Mouse (Mus musculus) thymus, adult 18-20 months (tissue): ENCODE measurements at regions not wholly inside any gene's neighbourhood (a gene's known extent, or its start where the extent isn't known, plus 50 kb on each side); places are given as distances from the start of the nearest gene placed in this dataset.

Experiments
- DNase-seq, 2 experiments: peaks; one replicate each; pipeline ENCODE4 v3.0.0; 2022; ENCODE audit warnings: mixed read lengths in 2 of 2

DNA sequence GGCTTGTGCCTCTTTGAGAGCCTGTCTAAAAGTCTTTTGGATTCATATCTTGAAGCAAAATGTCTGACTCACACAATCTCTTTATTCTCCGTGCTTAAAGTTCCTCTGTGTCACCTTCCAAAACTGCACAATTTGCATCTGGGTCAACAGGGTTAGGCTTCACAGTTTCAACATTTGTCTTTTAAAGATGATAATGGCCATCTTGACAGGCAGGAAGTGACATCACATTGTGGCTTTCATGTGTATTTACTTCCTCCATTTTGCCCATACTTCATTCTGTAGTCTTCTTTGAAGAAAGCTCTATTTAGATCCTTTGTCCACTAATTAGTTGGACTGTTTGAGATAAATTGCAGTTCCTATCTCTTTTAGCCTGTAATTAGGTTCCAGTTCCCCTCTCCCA, 135.1 kb downstream of the Ndufa10 start:
- DNase-seq, result no peak

DNA sequence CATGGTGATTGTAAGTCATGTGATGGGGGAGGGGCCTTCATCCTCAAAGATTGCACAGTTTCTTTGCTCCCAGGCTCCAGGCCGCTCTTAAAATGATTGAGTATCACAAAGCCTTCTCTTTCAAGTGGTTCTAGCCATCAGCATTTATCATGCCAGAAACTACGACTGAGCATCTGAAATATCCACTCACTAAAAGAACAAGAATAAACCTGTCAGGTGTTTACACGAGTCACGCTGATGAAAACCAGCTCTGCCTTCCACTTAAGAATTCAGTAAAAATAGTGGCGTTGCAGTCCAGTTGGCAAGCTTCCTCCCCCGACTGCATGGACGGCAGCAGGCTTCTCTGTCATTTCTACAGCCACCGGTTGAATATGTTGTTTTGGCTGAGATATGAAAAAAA, 136.2 kb downstream of the Ndufa10 start:
- no peak for DNase-seq

DNA sequence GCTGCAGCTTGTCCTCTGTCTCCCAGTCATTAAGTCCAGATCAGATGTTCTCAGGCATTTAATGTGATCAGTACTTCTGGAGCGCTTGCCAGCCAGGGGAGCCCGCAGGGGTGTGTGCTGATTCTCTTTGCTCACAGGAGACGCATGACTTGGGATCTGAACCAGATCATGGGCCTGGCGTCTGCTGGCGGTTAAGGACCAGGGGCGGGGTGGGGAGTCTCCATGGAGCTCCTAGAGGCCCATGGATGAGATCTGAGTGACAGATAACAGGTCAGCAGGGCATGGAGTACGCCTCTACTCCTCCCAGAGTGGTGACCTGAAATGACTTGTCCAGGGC, 136.7 kb upstream of the Hdac4 start:
- DNase-seq, result no peak

DNA sequence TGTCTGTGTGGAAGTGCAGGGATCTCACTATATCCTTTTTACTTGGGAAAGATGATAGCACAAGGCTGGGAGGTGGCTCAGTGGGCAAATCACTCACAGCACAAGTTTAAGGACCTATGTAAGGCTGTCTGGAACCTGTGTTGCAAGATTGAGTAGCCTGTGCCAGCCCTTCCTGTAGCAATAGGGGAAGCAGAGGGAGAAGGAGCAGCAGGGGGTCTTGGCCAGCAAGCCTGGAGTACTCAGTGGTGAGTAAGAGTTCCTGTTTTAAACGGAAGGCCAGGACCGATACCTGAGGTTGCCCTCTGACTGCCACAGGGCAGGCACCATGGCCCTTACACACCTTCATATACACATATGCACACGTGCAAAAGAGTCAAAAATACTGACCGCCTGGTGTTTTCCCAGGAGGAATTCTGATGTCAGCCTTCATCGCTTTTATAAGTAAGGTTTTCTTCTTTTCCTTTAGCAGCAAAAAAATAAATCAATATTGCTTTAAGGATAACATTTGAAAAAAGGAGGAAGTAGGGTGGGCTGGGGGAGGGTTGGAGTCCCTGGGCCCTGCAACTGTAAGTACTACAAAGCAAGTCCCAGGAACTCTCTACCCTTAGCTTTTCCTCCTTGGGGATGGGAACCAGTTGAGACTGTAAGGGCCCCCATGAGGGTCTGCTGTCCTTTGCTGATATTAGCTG, 136.2 kb upstream of the Hdac4 start:
- no peak for DNase-seq

DNA sequence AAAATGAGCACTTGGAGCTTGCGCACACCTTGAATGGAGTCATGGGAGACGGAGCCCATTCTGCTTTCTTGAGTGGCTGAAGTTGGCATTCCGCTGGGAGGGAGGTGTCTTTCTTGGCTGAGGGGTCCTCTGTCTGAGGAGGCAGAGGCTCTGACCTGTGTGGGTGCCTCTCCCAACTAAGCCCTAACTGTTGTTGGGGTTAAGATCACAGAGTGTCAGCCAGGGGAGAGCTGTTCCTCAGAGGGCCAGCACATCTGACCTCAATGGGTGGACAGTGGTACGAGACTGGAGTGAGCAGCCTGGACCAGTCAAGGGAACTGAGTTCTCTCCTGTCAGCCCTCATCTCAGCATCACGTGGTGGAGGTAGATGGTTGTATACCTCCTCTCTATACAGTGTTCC, 134.7 kb upstream of the Hdac4 start:
- DNase-seq, result no peak

DNA sequence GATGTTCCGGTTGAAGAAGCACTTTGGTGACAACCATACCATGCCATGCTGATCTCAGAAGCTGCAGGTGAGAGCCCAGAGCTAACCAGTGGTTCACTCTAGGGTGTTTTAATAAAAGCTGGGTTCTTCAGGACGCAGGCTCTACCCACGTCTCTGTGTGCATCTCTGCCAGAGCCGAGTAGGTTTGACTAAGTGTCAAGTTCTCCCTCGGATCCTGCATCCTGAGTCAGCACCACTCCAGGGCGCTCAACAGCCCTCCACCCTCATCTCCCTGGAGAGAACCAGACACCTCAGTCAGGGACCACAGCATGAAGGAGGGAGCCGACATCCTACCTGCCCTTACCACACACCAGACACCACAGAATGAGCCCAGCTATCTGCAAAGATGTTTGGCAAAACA, 134.0 kb upstream of the Hdac4 start:
- no peak for DNase-seq

DNA sequence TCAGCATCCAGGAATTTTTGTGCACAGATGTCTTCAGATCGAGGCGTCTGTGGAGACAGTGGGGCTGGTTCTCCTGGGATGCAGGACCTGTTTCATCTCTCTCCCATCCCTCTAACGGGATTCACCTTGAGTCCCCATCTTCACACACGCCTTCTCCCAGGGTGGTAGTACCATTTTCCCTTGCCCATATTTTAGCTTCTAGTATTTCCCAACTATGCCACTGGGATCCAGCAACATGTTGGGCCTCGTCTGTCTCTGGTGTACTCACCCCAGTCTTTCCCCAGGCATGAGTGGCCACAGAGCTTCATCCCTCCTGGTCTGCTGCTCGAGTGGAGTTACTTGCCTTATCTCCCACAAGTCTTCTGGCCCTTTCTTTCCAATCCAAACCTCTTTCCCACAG, 131.6 kb upstream of the Hdac4 start:
- DNase-seq, result no peak

DNA sequence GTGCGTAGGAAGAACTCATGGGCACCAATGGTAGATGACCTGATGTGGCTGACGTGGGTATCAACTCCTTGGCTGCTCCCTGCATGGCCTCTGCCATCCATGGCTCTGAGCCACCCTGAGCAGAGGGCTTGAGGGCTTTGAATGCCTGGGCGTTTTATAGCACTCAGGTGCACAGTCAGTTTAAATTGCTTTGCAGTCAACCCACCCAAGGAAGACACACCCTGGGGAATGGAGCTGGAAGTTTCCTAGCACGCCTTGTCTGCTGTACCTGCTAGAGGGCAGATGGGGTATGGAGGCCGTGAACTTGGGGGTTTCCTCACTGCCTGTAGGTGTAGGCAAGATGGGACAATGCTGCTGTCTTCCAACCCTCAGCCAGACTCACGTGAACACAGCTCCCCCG, 129.8 kb upstream of the Hdac4 start:
- no peak for DNase-seq

DNA sequence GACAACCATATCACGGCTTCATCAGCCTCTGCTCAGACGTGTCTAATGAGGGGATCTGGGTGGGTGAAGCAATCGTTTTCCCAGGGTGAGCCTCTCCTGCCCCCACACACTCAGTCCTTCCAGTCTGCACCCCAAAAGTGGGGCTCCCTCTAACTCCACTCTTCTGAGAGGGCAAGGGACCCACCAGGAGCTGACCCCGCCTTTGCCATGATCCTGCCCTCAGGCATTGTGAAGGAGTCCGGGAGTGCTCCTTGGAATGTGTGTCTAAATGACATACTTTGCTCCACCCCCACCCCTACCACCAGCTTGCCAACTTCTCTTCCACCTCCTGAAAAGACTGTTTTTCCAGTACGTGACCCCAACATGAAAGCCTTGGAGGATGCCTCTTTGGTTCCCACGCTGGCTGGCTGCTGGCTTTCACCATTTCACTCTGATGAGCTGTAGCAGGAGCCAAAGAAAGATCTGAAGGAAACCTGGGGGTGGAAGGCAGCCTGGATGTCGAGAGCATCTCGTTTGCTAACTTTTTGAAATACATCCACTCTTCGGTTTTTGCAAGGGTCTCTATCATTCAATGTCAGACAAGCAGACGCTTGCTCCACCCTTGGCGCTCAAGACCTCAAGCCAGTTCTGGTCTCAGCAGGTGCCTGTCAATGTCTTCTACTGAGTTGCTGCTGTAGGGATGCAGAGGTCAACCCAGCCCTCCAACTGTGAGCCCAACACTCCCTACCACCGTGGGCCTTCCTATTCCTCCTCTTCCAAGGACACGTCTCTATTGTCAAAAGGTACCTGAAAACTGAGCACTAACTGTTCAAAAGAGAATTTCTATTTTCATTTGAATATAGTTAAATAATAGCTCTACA, 128.8 kb upstream of the Hdac4 start:
- DNase-seq, result no peak

DNA sequence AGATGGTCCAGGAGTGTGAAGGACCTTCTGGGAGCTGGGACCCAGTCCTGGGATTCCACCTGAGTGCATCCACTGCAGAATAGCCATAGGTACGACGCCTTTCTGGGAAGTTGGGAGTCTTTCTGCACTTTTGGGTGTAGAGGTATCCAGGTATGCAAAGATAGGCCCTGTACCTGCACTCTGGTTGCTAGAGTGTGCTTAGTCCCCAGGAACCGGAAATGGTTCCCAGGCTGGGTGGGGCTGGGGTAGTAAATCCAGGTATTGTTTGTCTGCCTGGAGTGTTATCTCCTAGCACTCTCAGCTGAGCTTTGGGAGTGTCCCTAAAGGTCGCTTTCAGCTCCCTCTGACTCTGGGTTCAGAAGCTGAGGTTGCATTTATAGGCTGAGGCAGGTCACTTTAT, 121.6 kb upstream of the Hdac4 start:
- DNase-seq, result no peak

DNA sequence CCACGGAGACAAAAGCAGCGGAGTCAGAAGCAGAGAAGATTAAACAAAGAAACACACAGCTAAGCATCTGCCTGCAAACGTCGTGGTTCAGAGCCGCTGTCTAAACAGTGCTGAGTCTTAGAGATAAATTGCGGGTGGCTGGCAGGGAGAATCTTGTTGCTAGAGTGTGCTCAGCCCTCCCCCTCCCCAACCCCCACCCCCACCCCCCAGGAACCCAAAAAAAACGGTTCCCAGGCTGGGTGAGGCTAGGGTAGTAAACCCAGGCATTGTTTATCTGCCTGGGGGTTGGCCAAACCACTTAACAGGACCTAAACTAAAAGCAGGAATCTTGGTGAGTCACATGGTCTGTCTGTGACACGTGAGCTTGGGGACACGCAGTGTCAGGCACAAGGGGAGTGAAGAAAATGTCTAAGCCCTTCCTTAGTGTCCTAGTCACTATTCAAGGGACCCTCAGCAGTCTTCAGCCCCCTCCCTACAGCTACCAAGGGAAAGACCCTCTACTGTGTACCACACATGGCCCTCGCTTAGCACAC, 120.8 kb upstream of the Hdac4 start:
- no peak for DNase-seq

DNA sequence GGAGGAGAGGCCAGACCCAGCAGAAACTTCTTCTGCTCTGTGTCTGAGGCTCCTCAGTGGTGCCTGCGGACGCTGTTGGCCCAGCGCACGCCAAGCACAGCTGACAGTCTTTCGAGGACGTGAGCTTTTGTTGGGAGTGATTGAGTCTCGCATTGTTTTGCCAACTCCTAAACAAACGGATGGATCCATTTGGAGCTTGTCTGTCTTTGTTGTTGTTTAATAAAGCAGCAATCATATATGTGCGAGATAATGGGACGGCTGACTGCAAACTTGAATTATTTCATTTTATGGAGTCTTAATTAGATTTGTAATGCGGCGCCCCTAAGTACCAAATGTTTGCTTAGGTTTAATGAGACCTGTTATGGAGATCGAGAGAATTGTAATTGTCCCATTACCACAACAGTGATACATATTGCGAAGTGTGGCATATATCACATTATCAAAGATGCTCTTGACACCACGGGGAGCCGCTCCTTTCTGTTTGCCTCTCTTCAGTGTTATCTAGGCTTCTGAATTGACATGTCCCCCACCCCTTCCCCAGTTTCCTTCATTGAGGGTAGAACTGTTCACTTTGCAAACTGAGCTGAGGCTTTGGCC, 117.6 kb upstream of the Hdac4 start:
- no peak for DNase-seq

DNA sequence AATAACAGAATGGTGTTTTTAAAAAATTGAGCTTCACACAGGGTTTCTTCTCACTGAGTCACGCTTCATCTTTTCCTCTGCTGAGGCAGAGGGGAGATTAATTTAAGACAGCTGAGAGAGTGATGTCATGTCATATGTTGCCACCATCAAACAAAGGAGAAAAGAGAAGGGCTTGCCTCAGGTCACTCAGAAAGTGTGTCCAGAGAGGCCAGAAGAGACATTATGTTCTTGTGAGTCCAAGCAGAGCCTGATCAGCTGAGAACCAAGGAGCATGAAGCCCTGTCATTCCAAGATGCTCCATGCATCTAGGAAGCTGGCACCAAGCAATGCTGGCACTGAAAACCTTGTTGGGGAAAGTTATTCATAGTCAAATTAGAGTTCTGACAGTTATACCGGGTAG, 114.4 kb upstream of the Hdac4 start:
- DNase-seq, result no peak

DNA sequence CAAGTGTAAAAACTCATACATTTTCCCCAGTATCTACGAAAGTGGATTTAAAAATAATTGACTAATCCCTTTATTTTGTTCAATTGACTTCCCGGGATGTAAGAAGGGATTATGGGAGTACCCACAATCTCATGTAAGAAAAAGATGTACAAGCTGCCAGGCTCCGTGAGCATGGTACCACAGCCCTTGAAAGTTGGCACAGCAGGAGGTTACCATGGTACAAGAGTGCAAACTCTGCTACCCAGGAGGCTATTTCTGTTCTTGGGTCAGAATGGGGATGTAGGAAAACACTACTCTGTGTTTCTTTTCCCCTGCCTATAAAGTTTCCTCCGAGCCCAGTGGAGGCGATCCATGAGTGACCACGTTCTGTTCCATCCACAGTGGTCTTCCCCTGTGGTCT, 113.9 kb upstream of the Hdac4 start:
- no peak for DNase-seq

DNA sequence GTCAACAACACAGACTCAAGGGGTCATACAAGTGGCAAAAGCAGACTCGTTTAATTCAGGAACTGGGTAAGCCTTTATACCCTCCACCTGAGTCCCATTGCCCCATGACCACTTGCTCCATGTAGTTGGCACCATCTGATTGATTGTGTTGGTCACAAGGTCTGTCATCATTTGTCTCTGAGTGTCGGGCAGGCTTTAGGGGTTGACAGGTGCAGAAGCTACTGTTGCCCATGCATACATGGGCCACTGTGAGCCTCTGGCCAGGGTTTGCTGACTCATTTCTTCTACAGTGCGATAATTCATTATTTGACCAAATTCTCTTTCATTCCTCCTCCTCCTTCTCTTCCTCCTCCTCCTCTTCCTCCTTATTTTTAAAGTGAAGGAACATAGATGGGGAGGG, 113.0 kb upstream of the Hdac4 start:
- no peak for DNase-seq

DNA sequence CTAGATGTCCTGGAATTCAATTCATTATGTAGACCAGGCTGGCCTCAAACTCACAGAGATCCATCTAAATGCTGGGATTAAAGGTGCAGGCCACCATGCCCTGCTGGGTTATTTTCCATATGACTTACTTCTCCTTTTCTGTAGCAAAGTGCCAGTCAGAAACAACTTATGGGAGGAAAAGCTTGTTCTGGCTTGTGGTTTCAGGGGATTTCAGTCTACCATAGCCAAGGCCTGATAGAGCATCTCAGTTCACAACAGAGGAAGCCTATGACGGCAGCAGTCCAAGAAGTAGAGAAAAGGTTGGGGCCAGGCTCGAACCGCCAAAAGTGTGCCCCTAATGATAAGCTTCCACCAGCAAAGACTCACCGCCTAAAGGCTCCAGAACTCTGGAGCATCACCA, 110.5 kb upstream of the Hdac4 start:
- DNase-seq, result no peak

DNA sequence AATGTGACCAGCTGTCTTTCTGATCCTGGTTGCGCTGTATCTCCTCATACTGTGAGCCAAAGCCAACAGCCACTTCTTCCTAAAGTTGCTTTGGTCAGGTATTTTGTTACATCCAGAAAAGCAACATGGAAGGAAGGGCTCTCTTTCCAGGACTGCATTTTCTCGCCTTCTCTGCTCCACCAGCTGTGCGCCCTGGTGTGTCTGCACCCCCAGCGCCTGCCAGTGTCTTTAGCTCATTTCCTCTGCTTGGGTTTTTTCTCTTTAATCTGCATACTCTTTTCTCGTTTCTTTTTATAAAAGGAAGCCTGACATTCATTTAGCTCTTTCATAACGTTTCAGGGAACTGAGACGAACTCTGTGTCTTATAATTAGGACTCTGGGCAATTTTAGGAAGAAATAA, 103.5 kb upstream of the Hdac4 start:
- peak in 1 of 2 experiments; percentile 19 for DNase-seq

DNA sequence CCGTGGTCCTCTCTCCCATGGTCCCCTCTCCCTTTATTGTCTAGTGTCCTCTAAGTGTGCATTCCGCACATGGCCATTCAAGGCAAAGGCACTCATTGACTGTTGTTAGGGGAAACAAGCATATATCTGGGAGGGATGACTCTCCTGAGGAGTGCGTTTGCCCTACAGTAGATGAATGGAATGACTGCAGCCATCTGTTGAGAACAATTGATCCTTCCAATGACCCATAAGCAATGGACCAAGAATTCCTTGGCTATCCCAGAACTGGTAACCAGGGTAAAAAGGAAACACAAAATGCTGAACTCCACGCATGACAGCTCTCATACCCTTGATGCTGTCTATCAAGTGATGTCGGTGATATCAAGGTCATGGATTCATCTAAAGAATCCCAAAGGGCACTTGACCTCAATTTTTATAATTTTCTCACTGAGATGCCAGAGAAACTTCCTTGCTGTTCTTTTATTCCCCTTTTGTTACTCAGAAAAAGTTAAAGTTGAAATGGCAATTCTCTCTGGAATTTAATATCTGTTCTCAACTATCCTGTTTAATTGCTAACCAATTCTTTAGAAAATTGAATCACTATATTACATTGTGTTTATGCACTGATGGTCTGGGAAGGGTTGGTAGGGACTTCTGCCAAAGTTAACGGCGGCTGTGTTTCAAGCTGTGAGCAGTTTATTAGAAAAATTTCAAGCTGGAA, 97.3 kb upstream of the Hdac4 start:
- DNase-seq, result no peak

DNA sequence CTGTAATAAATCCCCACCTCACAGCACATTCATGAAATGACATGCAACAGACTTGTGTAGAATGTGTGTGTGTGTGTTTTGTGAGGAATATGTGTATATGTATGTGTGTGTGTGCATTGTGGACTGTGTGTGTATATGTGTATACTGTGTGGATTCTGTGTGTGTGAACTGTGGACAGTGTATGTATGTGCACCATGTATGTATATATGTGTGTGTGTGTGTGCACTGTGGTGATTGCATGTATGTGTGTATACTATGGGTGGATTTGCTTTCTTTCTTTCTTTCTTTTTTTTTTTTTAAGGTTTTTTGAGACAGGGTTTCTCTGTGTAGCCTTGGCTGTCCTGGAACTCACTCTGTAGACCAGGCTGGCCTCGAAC, 91.5 kb upstream of the Hdac4 start:
- no peak for DNase-seq

DNA sequence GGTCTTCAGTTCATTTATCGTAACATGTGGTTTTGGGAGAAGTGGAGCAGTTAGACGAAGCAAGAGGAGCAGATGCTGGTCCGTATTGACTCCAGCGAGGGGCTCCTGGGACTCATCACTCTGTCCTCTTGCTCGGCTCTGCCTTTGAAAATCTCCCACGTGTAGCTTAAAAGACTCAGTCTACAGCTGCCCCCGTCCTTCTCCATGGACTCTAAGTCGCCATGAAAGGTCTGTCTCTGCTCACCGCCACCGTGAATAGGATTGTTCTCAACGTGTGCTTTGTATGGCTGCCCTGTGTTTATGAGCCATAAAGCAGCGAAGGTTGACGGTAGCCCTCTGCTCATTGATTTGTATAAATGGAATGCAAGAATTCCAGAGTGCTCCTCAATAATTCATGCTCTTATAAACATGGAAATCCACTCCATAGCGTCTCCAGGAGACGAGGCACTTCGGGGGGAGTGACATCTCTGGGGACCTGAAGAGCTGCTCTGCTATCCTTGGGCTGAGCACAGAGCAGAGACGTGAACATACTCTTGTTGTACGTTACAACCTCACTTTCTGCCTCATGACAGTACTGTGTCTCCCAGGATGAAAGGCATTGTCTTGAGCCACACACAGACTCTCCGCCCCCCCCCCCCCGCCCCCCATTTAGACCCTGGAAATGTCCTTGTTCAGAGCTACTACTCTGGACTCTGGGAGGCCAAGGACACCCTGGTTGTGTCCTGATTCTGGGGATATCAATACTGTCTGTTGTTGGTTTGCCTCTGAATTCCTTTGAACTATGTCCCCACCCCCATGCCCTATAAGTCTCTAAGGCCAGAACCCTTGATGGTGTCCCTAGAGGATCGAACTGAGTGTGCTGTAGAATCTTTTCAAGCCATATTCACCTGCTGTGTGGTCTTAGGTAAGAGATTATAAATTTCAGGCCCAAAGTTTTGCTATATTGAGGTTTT, 90.8 kb upstream of the Hdac4 start:
- DNase-seq, result no peak

DNA sequence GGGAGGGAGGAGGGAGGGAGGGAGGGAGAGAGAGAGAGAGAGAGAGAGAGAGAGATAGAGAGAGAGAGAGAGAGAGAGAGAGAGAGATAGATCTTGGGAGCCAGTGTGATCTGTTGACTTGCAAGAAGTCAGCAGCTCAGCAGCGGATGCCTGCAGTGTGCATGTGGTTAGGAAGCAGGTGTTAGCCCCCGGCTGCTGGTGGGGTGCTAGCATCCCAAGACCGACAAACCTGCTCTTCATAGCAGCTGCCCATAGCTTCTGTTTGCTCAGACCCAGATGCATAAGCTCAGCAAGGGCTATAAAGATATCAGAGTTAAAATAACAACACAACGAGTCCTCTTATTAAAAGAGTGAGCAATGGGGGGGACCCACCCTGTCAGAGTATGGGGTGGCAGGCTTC, 88.7 kb upstream of the Hdac4 start:
- peak; percentile 25 to 37 for DNase-seq

DNA sequence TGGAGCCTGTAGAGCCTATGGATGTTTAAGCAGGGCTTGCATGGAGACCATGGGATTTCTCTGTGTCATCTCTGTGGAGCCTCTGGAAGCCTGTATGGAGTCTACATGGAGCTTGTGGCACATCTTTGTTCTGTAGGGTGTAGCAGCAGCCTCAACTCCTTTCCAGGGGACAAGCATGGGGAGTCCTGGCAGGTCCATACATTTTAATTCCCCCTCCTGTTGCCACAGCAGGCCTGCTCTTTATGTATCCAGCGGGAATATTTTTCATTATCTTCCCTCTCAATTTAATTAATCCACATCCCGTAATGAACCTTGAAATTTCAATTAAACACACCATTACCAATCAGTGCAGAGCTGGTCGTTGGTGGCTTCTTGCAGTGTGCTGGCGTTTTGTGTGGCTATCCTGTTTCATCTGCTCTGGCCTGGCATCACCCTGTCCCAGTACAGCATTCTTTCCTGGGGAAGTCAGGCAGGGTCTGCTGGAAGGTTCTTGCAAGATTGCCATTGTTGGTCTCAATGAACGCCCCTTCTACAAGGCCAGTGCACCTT, 81.8 kb upstream of the Hdac4 start:
- DNase-seq, result no peak
